Mouse (Mus musculus): ENCODE measurements around the gene Mtcl1. TPM values are rescaled to one million over a fixed set of nuclear protein-coding genes. Genes with fewer than 3 reads are reported as not detected.
"Not testable (repeated sequence)": the region's sequence is repeated elsewhere in the genome, so short reads cannot be mapped to it uniquely, and the experiment has no call there.

Gene Mtcl1
- polyA plus RNA-seq, 1 experiment from 2014 or later: 17.5 TPM

- peaks cover 26% of the 10 kb centered on the region for H3K4me1 ChIP-seq (ENCODE audit: control insufficient read depth, insufficient read depth, low read length)
- WGBS: 15% methylated on average over 11 of the region's 11 CpGs
- no peaks in the 10 kb centered on the region for H3K27me3 ChIP-seq (replicated peaks; ENCODE audit: control insufficient read depth, insufficient read depth, low read length)
- H3K4me3 ChIP-seq (ENCODE audit: low read depth, low read length): no peak overlapping the region
- H3K9me3 ChIP-seq (replicated peaks; ENCODE audit: control insufficient read depth, low read length): no peaks in the 10 kb centered on the region
- H3K27ac ChIP-seq (ENCODE audit: low read depth, low read length): no peak overlapping the region
- peaks cover 16% of the 10 kb centered on the region; the same call in 1 of the 2 replicates for H3K36me3 ChIP-seq (ENCODE audit: control insufficient read depth, insufficient read depth, low read length)
- DNase-seq (ENCODE audit: low spot score): no peak
- no peak overlapping the region for H3K4me2 ChIP-seq (ENCODE audit: low read length)
- H3K9ac ChIP-seq (ENCODE audit: low read length): no peak overlapping the region
- no peak for ATAC-seq
Measured at GRCm38 (mm10) chr17:66439051-66439753, 10.3 kb downstream of the Mtcl1 start.

- ATAC-seq: no peak
- Histone ChIP-seq H3K9ac (ENCODE audit: low read length) (no peak overlapping the region), H3K4me3 (ENCODE audit: low read depth, low read length) (no peak overlapping the region), H3K36me3 (ENCODE audit: control insufficient read depth, insufficient read depth, low read length) (peaks cover 18% of the 10 kb centered on the region), H3K9me3 (replicated peaks; ENCODE audit: control insufficient read depth, low read length) (no peaks in the 10 kb centered on the region), H3K27me3 (replicated peaks; ENCODE audit: control insufficient read depth, insufficient read depth, low read length) (no peaks in the 10 kb centered on the region), H3K4me2 (ENCODE audit: low read length) (no peak overlapping the region), H3K27ac (ENCODE audit: low read depth, low read length) (no peak overlapping the region), H3K4me1 (ENCODE audit: control insufficient read depth, insufficient read depth, low read length) (peaks cover 20% of the 10 kb centered on the region)
- WGBS: 74% methylated on average over 12 of the region's 12 CpGs
- DNase-seq (ENCODE audit: low spot score): no peak
Measured at GRCm38 (mm10) chr17:66438137-66438536, 11.4 kb downstream of the Mtcl1 start.

DNA sequence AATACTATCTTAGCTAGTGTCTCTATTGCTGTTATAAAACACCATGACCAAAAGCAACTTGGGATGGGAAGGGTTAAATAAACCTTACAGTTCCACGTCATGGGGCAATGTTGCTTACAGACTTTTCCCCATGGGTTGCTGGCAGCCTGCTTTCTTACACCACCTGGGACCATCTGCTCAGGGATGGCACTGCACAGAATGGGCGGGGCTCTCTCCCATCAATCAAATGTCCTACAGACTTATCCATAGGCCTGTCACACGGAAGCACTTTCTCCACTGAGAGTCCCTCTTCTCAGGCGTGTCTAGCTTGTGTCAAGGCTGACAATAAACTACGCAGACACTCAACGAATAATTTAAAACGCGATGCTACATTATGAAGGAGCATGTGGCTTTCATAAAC is 12.7 kb downstream of the Mtcl1 start:
- DNase-seq (ENCODE audit: low spot score): peak; percentile 87
- Histone ChIP-seq H3K4me2 (ENCODE audit: low read length) (no peak overlapping the region), H3K9me3 (replicated peaks; ENCODE audit: control insufficient read depth, low read length) (no peaks in the 10 kb centered on the region), H3K27me3 (replicated peaks; ENCODE audit: control insufficient read depth, insufficient read depth, low read length) (no peaks in the 10 kb centered on the region), H3K36me3 (ENCODE audit: control insufficient read depth, insufficient read depth, low read length) (peaks cover 20% of the 10 kb centered on the region), H3K4me3 (ENCODE audit: low read depth, low read length) (no peak overlapping the region), H3K9ac (ENCODE audit: low read length) (no peak overlapping the region), H3K27ac (ENCODE audit: low read depth, low read length) (peak overlapping the region; percentile 18; the same call in 1 of the 2 replicates), H3K4me1 (ENCODE audit: control insufficient read depth, insufficient read depth, low read length) (peaks cover 15% of the 10 kb centered on the region)
- 62% methylated on average over 8 of the region's 8 CpGs for WGBS
- ATAC-seq: peak; percentile 88

GRCm38 (mm10) chr17:66435982-66436381 is 13.6 kb downstream of the Mtcl1 start:
- H3K4me2 ChIP-seq (ENCODE audit: low read length): no peak overlapping the region
- no peak overlapping the region for H3K9ac ChIP-seq (ENCODE audit: low read length)
- WGBS: 69% methylated on average over 15 of the region's 15 CpGs
- H3K27me3 ChIP-seq (replicated peaks; ENCODE audit: control insufficient read depth, insufficient read depth, low read length): no peaks in the 10 kb centered on the region
- peaks cover 13% of the 10 kb centered on the region for H3K4me1 ChIP-seq (ENCODE audit: control insufficient read depth, insufficient read depth, low read length)
- no peak for DNase-seq (ENCODE audit: low spot score)
- ATAC-seq: peak; percentile 27; the same call in 1 of the 2 replicates
- no peaks in the 10 kb centered on the region for H3K9me3 ChIP-seq (replicated peaks; ENCODE audit: control insufficient read depth, low read length)
- H3K36me3 ChIP-seq (ENCODE audit: control insufficient read depth, insufficient read depth, low read length): peaks cover 20% of the 10 kb centered on the region
- no peak overlapping the region for H3K4me3 ChIP-seq (ENCODE audit: low read depth, low read length)
- H3K27ac ChIP-seq (ENCODE audit: low read depth, low read length): 0 out of 2 replicates have a peak overlapping the region, but pooled peaks have one; percentile 55

DNA sequence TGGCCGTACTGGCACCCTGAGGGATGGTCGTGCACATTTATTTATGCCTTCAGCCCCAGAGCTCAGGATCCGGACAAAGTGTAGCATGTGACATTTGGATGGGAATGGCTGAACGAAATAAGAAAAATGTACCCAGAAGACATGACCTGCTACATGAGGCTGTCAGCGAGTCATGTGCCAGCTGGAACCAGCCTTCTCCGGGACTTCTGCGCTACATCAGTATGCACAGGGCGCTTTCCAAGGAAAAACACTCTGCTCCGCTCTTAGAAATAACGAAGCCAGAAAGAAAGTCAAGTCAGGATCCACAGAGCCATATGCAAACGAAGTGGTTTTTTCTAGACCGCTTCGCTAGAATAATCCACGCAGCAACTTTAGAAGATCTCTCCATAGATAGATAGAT is 14.5 kb downstream of the Mtcl1 start:
- peak overlapping the region; percentile 15; the same call in 1 of the 2 replicates for H3K27ac ChIP-seq (ENCODE audit: low read depth, low read length)
- 74% methylated on average over 14 of the region's 14 CpGs for WGBS
- ATAC-seq (0 out of 2 replicates have a peak, but pooled peaks have one; percentile 17), DNase-seq (ENCODE audit: low spot score) (peak; percentile 56)
- H3K36me3 ChIP-seq (ENCODE audit: control insufficient read depth, insufficient read depth, low read length): peaks cover 20% of the 10 kb centered on the region
- no peaks in the 10 kb centered on the region for H3K9me3 ChIP-seq (replicated peaks; ENCODE audit: control insufficient read depth, low read length)
- no peaks in the 10 kb centered on the region for H3K27me3 ChIP-seq (replicated peaks; ENCODE audit: control insufficient read depth, insufficient read depth, low read length)
- no peak overlapping the region for H3K9ac ChIP-seq (ENCODE audit: low read length)
- no peak overlapping the region for H3K4me3 ChIP-seq (ENCODE audit: low read depth, low read length)
- H3K4me1 ChIP-seq (ENCODE audit: control insufficient read depth, insufficient read depth, low read length): peaks cover 13% of the 10 kb centered on the region
- H3K4me2 ChIP-seq (ENCODE audit: low read length): no peak overlapping the region

DNA sequence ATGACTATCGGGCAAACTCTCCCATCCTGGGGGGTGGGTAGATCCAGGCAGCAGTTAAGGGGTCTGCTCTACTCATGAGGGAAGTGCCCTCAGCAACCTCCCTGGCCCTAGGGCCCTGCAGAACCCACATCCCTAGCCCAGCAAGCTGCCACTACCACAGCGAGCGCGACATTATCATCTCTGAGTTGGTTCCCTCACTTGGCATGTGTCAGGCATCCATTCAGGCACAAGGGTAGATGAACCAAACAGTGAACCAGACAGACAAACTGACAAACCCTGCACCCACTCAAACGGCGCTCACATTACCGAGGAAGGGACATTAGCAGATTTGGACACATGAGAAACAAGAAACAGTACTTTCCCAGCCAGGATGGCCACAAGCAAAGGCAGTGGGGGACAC is 15.0 kb downstream of the Mtcl1 start:
- H3K4me3 ChIP-seq (ENCODE audit: low read depth, low read length): no peak overlapping the region
- ATAC-seq (no peak), DNase-seq (ENCODE audit: low spot score) (no peak)
- peaks cover 20% of the 10 kb centered on the region for H3K36me3 ChIP-seq (ENCODE audit: control insufficient read depth, insufficient read depth, low read length)
- H3K4me1 ChIP-seq (ENCODE audit: control insufficient read depth, insufficient read depth, low read length): peaks cover 13% of the 10 kb centered on the region
- H3K9ac ChIP-seq (ENCODE audit: low read length): no peak overlapping the region
- peak overlapping the region; percentile 15; the same call in 1 of the 2 replicates for H3K27ac ChIP-seq (ENCODE audit: low read depth, low read length)
- no peaks in the 10 kb centered on the region for H3K9me3 ChIP-seq (replicated peaks; ENCODE audit: control insufficient read depth, low read length)
- WGBS: 88% methylated on average over 7 of the region's 7 CpGs
- no peaks in the 10 kb centered on the region for H3K27me3 ChIP-seq (replicated peaks; ENCODE audit: control insufficient read depth, insufficient read depth, low read length)
- no peak overlapping the region for H3K4me2 ChIP-seq (ENCODE audit: low read length)

- not testable (repeated sequence) for H3K4me3 ChIP-seq (ENCODE audit: low read depth, low read length); DNase-seq (ENCODE audit: low spot score); H3K27ac ChIP-seq (ENCODE audit: low read depth, low read length); ATAC-seq; H3K27me3 ChIP-seq (replicated peaks; ENCODE audit: control insufficient read depth, insufficient read depth, low read length); H3K9me3 ChIP-seq (replicated peaks; ENCODE audit: control insufficient read depth, low read length); H3K4me2 ChIP-seq (ENCODE audit: low read length); H3K9ac ChIP-seq (ENCODE audit: low read length); H3K4me1 ChIP-seq (ENCODE audit: control insufficient read depth, insufficient read depth, low read length)
- 90% methylated on average over 4 of the region's 4 CpGs for WGBS
- peaks cover 15% of the 10 kb centered on the region for H3K36me3 ChIP-seq (ENCODE audit: control insufficient read depth, insufficient read depth, low read length)
Measured at GRCm38 (mm10) chr17:66424601-66425000, 24.9 kb downstream of the Mtcl1 start.

- Histone ChIP-seq H3K9ac (ENCODE audit: low read length) (no peak overlapping the region), H3K4me2 (ENCODE audit: low read length) (no peak overlapping the region), H3K27me3 (replicated peaks; ENCODE audit: control insufficient read depth, insufficient read depth, low read length) (no peaks in the 10 kb centered on the region), H3K36me3 (ENCODE audit: control insufficient read depth, insufficient read depth, low read length) (peaks cover 8% of the 10 kb centered on the region; the same call in 1 of the 2 replicates), H3K4me1 (ENCODE audit: control insufficient read depth, insufficient read depth, low read length) (peaks cover 20% of the 10 kb centered on the region), H3K27ac (ENCODE audit: low read depth, low read length) (no peak overlapping the region), H3K4me3 (ENCODE audit: low read depth, low read length) (no peak overlapping the region), H3K9me3 (replicated peaks; ENCODE audit: control insufficient read depth, low read length) (no peaks in the 10 kb centered on the region)
- DNase-seq (ENCODE audit: low spot score) (no peak), ATAC-seq (no peak)
- 57% methylated on average over 8 of the region's 8 CpGs for WGBS
Measured at GRCm38 (mm10) chr17:66419421-66419820, 30.1 kb downstream of the Mtcl1 start.

DNA sequence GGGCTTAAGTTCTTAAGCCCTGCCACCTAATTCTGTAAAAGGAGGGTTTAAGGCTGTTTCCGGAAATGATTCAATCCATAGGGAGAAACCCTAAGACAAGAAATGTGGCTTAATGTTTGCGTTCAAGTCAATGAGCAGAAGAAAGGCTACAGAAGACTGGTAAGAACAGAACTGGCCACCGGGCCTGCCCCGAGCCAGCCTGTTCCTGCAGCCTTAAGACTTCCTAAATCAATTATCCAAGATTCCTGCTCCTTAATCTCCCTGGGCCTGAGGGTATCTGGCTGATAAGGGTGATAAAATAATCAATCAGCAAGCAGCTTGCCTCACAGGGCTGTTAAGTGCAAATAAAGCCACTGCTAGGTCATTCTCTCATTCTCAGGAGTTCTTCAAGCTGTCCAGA is 31.8 kb downstream of the Mtcl1 start:
- no peak for DNase-seq (ENCODE audit: low spot score)
- H3K9me3 ChIP-seq (replicated peaks; ENCODE audit: control insufficient read depth, low read length): no peaks in the 10 kb centered on the region
- peak overlapping the region; percentile 52 for H3K4me2 ChIP-seq (ENCODE audit: low read length)
- peaks cover 22% of the 10 kb centered on the region for H3K4me1 ChIP-seq (ENCODE audit: control insufficient read depth, insufficient read depth, low read length)
- no peaks in the 10 kb centered on the region for H3K36me3 ChIP-seq (ENCODE audit: control insufficient read depth, insufficient read depth, low read length)
- H3K4me3 ChIP-seq (ENCODE audit: low read depth, low read length): no peak overlapping the region
- ATAC-seq: no peak; the same call in 1 of the 2 replicates
- peak overlapping the region; percentile 54 for H3K9ac ChIP-seq (ENCODE audit: low read length)
- no peaks in the 10 kb centered on the region for H3K27me3 ChIP-seq (replicated peaks; ENCODE audit: control insufficient read depth, insufficient read depth, low read length)
- peak overlapping the region; percentile 74 for H3K27ac ChIP-seq (ENCODE audit: low read depth, low read length)
- WGBS: 6% methylated on average over 4 of the region's 4 CpGs
